Mouse (Mus musculus): Measurements from ENCODE around the gene Dpf2. TPM values are rescaled to one million over a fixed set of nuclear protein-coding genes. Genes with fewer than 3 reads are reported as not detected.

Gene Dpf2
- polyA plus RNA-seq (2012; rRNA removed): 87.1 and 103 TPM in 2 replicates

GRCm38 (mm10) chr19:5913007-5913719, at the start of gene Dpf2:
TSS of gene Dpf2 (minus strand) at chr19:5913010.
- 15% methylated on average over 13 of the region's 13 CpGs for WGBS
- Histone ChIP-seq H3K4me3 (replicated peaks; ENCODE audit: extremely low read depth, low read depth, low read length) (peak within 1 kb of the TSS; percentile 91), H3K4me1 (ENCODE audit: control insufficient read depth, insufficient read depth, low read length) (peaks cover 12% of the 10 kb centered on the region)
- no peak for TF ChIP-seq CTCF (IDR thresholded peaks at IDR 0.05; ENCODE audit: insufficient read depth, low read length)
- no peak for TF ChIP-seq POLR2A (IDR thresholded peaks at IDR 0.05; ENCODE audit: borderline replicate concordance, extremely low read depth, low read depth, low read length)
- no peak for DNase-seq

- no peak for DNase-seq
- WGBS: 87% methylated on average over 5 of the region's 5 CpGs
- TF ChIP-seq POLR2A (IDR thresholded peaks at IDR 0.05; ENCODE audit: borderline replicate concordance, extremely low read depth, low read depth, low read length) (no peak), CTCF (IDR thresholded peaks at IDR 0.05; ENCODE audit: insufficient read depth, low read length) (no peak)
- peaks cover 12% of the 10 kb centered on the region for H3K4me1 ChIP-seq (ENCODE audit: control insufficient read depth, insufficient read depth, low read length)
- no peak overlapping the region for H3K4me3 ChIP-seq (replicated peaks; ENCODE audit: extremely low read depth, low read depth, low read length)
Observed at GRCm38 (mm10) chr19:5957371-5957770, 44.6 kb upstream of the Dpf2 start.

- Histone ChIP-seq H3K4me1 (ENCODE audit: control insufficient read depth, insufficient read depth, low read length) (peaks cover 14% of the 10 kb centered on the region), H3K4me3 (replicated peaks; ENCODE audit: extremely low read depth, low read depth, low read length) (no peak overlapping the region)
- TF ChIP-seq POLR2A (IDR thresholded peaks at IDR 0.05; ENCODE audit: borderline replicate concordance, extremely low read depth, low read depth, low read length): no peak
- TF ChIP-seq CTCF (IDR thresholded peaks at IDR 0.05; ENCODE audit: insufficient read depth, low read length): peak; percentile 59
- WGBS: 9% methylated on average over 3 of the region's 3 CpGs
- peak; percentile 84 for DNase-seq
Observed at GRCm38 (mm10) chr19:5956685-5957084, 43.9 kb upstream of the Dpf2 start.

GRCm38 (mm10) chr19:5955704-5956670, 43.2 kb upstream of the Dpf2 start:
- Histone ChIP-seq H3K4me3 (replicated peaks; ENCODE audit: extremely low read depth, low read depth, low read length) (peak overlapping the region; percentile 40), H3K4me1 (ENCODE audit: control insufficient read depth, insufficient read depth, low read length) (peaks cover 18% of the 10 kb centered on the region)
- DNase-seq: peak; percentile 38
- no peak for TF ChIP-seq CTCF (IDR thresholded peaks at IDR 0.05; ENCODE audit: insufficient read depth, low read length)
- TF ChIP-seq POLR2A (IDR thresholded peaks at IDR 0.05; ENCODE audit: borderline replicate concordance, extremely low read depth, low read depth, low read length): no peak
- 51% methylated on average over 28 of the region's 28 CpGs for WGBS

- 85% methylated on average over 10 of the region's 10 CpGs for WGBS
- TF ChIP-seq POLR2A (IDR thresholded peaks at IDR 0.05; ENCODE audit: borderline replicate concordance, extremely low read depth, low read depth, low read length) (no peak), CTCF (IDR thresholded peaks at IDR 0.05; ENCODE audit: insufficient read depth, low read length) (no peak)
- no peak for DNase-seq
- Histone ChIP-seq H3K4me3 (replicated peaks; ENCODE audit: extremely low read depth, low read depth, low read length) (no peak overlapping the region), H3K4me1 (ENCODE audit: control insufficient read depth, insufficient read depth, low read length) (peaks cover 18% of the 10 kb centered on the region)
Observed at GRCm38 (mm10) chr19:5954936-5955335, 42.1 kb upstream of the Dpf2 start.

- Histone ChIP-seq H3K4me1 (ENCODE audit: control insufficient read depth, insufficient read depth, low read length) (peaks cover 18% of the 10 kb centered on the region), H3K4me3 (replicated peaks; ENCODE audit: extremely low read depth, low read depth, low read length) (no peak overlapping the region)
- TF ChIP-seq CTCF (IDR thresholded peaks at IDR 0.05; ENCODE audit: insufficient read depth, low read length): no peak
- no peak for DNase-seq
- 91% methylated on average over 22 of the region's 22 CpGs for WGBS
Observed at GRCm38 (mm10) chr19:5954031-5954710, 41.4 kb upstream of the Dpf2 start.

GRCm38 (mm10) chr19:5953201-5953770, 40.5 kb upstream of the Dpf2 start:
- WGBS: 87% methylated on average over 19 of the region's 19 CpGs
- no peak for DNase-seq
- no peak for TF ChIP-seq CTCF (IDR thresholded peaks at IDR 0.05; ENCODE audit: insufficient read depth, low read length)
- TF ChIP-seq POLR2A (IDR thresholded peaks at IDR 0.05; ENCODE audit: borderline replicate concordance, extremely low read depth, low read depth, low read length): no peak
- H3K4me3 ChIP-seq (replicated peaks; ENCODE audit: extremely low read depth, low read depth, low read length): no peak overlapping the region
- peaks cover 18% of the 10 kb centered on the region for H3K4me1 ChIP-seq (ENCODE audit: control insufficient read depth, insufficient read depth, low read length)

- Histone ChIP-seq H3K4me3 (replicated peaks; ENCODE audit: extremely low read depth, low read depth, low read length) (peak overlapping the region; percentile 22), H3K4me1 (ENCODE audit: control insufficient read depth, insufficient read depth, low read length) (peaks cover 18% of the 10 kb centered on the region)
- no peak for DNase-seq
- WGBS: 47% methylated on average over 13 of the region's 13 CpGs
- TF ChIP-seq POLR2A (IDR thresholded peaks at IDR 0.05; ENCODE audit: borderline replicate concordance, extremely low read depth, low read depth, low read length): no peak
- no peak for TF ChIP-seq CTCF (IDR thresholded peaks at IDR 0.05; ENCODE audit: insufficient read depth, low read length)
Observed at GRCm38 (mm10) chr19:5952071-5952691, 39.4 kb upstream of the Dpf2 start.
